Mouse (Mus musculus): ENCODE data around the gene Prim2.

Prim2 gene

GRCm38 (mm10) chr1:33610026-33610721, 59.4 kb downstream of the Prim2 start:
- in situ Hi-C loops (cut with MseI, MboI): no loop called here

GRCm38 (mm10) chr1:33608133-33608532, 61.5 kb downstream of the Prim2 start:
- in situ Hi-C loops (cut with MseI, MboI): no loop called here

GRCm38 (mm10) chr1:33604087-33604699, 65.4 kb downstream of the Prim2 start:
- in situ Hi-C loops (cut with MseI, MboI): no loop called here

GRCm38 (mm10) chr1:33599698-33600097, 69.9 kb downstream of the Prim2 start:
- in situ Hi-C loops (cut with MseI, MboI): no loop called here

- in situ Hi-C loops (cut with MseI, MboI): no loop called here
Observed at GRCm38 (mm10) chr1:33599019-33599667, 70.5 kb downstream of the Prim2 start.

GRCm38 (mm10) chr1:33597043-33597442, 72.6 kb downstream of the Prim2 start:
- in situ Hi-C loops (cut with MseI, MboI): no loop called here

GRCm38 (mm10) chr1:33595936-33596335, 73.7 kb downstream of the Prim2 start:
- in situ Hi-C loops (cut with MseI, MboI): no loop called here

- in situ Hi-C loops (cut with MseI, MboI): no loop called here
Observed at GRCm38 (mm10) chr1:33594966-33595365, 74.6 kb downstream of the Prim2 start.

GRCm38 (mm10) chr1:33593718-33594388, 75.7 kb downstream of the Prim2 start:
- in situ Hi-C loops (cut with MseI, MboI): no loop called here

GRCm38 (mm10) chr1:33591997-33592608, 77.5 kb downstream of the Prim2 start:
- in situ Hi-C loops (cut with MseI, MboI): no loop called here

GRCm38 (mm10) chr1:33590556-33591411, 78.8 kb downstream of the Prim2 start:
- in situ Hi-C loops (cut with MseI, MboI): no loop called here

- in situ Hi-C loops (cut with MseI, MboI): no loop called here
Observed at GRCm38 (mm10) chr1:33589531-33589930, 80.1 kb downstream of the Prim2 start.

- in situ Hi-C loops (cut with MseI, MboI): no loop called here
Observed at GRCm38 (mm10) chr1:33588557-33588956, 81.0 kb downstream of the Prim2 start.

GRCm38 (mm10) chr1:33584590-33584978, 85.0 kb downstream of the Prim2 start:
- in situ Hi-C loops (cut with MseI, MboI): no loop called here

- in situ Hi-C loops (cut with MseI, MboI): no loop called here
Observed at GRCm38 (mm10) chr1:33583817-33584589, 85.6 kb downstream of the Prim2 start.

- in situ Hi-C loops (cut with MseI, MboI): no loop called here
Observed at GRCm38 (mm10) chr1:33578593-33578992, 91.0 kb downstream of the Prim2 start.

GRCm38 (mm10) chr1:33574459-33574858, 95.1 kb downstream of the Prim2 start:
- in situ Hi-C loops (cut with MseI, MboI): no loop called here

- in situ Hi-C loops (cut with MseI, MboI): no loop called here
Observed at GRCm38 (mm10) chr1:33565764-33566401, 103.7 kb downstream of the Prim2 start.

GRCm38 (mm10) chr1:33564032-33564431, 105.6 kb downstream of the Prim2 start:
- in situ Hi-C loops (cut with MseI, MboI): no loop called here

- in situ Hi-C loops (cut with MseI, MboI): no loop called here
Observed at GRCm38 (mm10) chr1:33563611-33564010, 106.0 kb downstream of the Prim2 start.

Measured in mouse trophoblast stem cell (cell line).